Mouse (Mus musculus): ENCODE measurements at regions not wholly inside any gene's neighbourhood (a gene's known extent, or its start where the extent isn't known, plus 50 kb on each side); places are given as distances from the start of the nearest gene placed in this dataset.

GRCm38 (mm10) chr7:34587239-34587638 is 69.3 kb downstream of the Kctd15 start:
- DNase-seq (ENCODE audit: extremely low spot score in 1 of 2, low spot score in 2 of 2), result no peak
- intact Hi-C loops (cut with DNase I), result no loop called here

- DNase-seq (ENCODE audit: extremely low spot score in 1 of 2, low spot score in 2 of 2), result no peak
- intact Hi-C loops (cut with DNase I), result no loop called here
Observed at GRCm38 (mm10) chr7:34585312-34585865, 71.1 kb downstream of the Kctd15 start.

GRCm38 (mm10) chr7:34584870-34585269 is 71.7 kb downstream of the Kctd15 start:
- no peak for DNase-seq (ENCODE audit: extremely low spot score in 1 of 2, low spot score in 2 of 2)
- intact Hi-C loops (cut with DNase I), result no loop called here

GRCm38 (mm10) chr7:34580866-34581265 is 75.7 kb downstream of the Kctd15 start:
- intact Hi-C loops (cut with DNase I), result no loop called here
- no peak for DNase-seq (ENCODE audit: extremely low spot score in 1 of 2, low spot score in 2 of 2)

- peak in 1 of 2 experiments; percentile 62 for DNase-seq (ENCODE audit: extremely low spot score in 1 of 2, low spot score in 2 of 2)
- intact Hi-C loops (cut with DNase I), result no loop called here
Observed at GRCm38 (mm10) chr7:34571295-34571694, 85.2 kb downstream of the Kctd15 start.

GRCm38 (mm10) chr7:34570114-34571065 is 86.1 kb downstream of the Kctd15 start:
- intact Hi-C loops (cut with DNase I), result no loop called here
- DNase-seq (ENCODE audit: extremely low spot score in 1 of 2, low spot score in 2 of 2), result peak; percentile 6 to 68

GRCm38 (mm10) chr7:34569747-34570113 is 86.8 kb downstream of the Kctd15 start:
- intact Hi-C loops (cut with DNase I), result no loop called here
- no peak for DNase-seq (ENCODE audit: extremely low spot score in 1 of 2, low spot score in 2 of 2)

GRCm38 (mm10) chr7:34567575-34567974 is 89.0 kb downstream of the Kctd15 start:
- intact Hi-C loops (cut with DNase I), result no loop called here
- DNase-seq (ENCODE audit: extremely low spot score in 1 of 2, low spot score in 2 of 2), result no peak

GRCm38 (mm10) chr7:34562160-34562559 is 94.4 kb downstream of the Kctd15 start:
- DNase-seq (ENCODE audit: extremely low spot score in 1 of 2, low spot score in 2 of 2), result no peak
- intact Hi-C loops (cut with DNase I), result no loop called here

GRCm38 (mm10) chr7:34558615-34559343 is 97.8 kb downstream of the Kctd15 start:
- intact Hi-C loops (cut with DNase I), result no loop called here
- DNase-seq (ENCODE audit: extremely low spot score in 1 of 2, low spot score in 2 of 2), result no peak

- DNase-seq (ENCODE audit: extremely low spot score in 1 of 2, low spot score in 2 of 2), result peak in 1 of 2 experiments; percentile 44
- intact Hi-C loops (cut with DNase I), result no loop called here
Observed at GRCm38 (mm10) chr7:34555196-34555595, 101.3 kb downstream of the Kctd15 start.

GRCm38 (mm10) chr7:34546609-34547316 is 109.8 kb downstream of the Kctd15 start:
- intact Hi-C loops (cut with DNase I), result no loop called here
- no peak for DNase-seq (ENCODE audit: extremely low spot score in 1 of 2, low spot score in 2 of 2)

GRCm38 (mm10) chr7:34545906-34546305 is 110.6 kb downstream of the Kctd15 start:
- intact Hi-C loops (cut with DNase I), result no loop called here
- DNase-seq (ENCODE audit: extremely low spot score in 1 of 2, low spot score in 2 of 2), result no peak

GRCm38 (mm10) chr7:34541906-34542305 is 114.6 kb downstream of the Kctd15 start:
- no peak for DNase-seq (ENCODE audit: extremely low spot score in 1 of 2, low spot score in 2 of 2)
- intact Hi-C loops (cut with DNase I), result no loop called here

GRCm38 (mm10) chr7:34541000-34541399 is 115.5 kb downstream of the Kctd15 start:
- intact Hi-C loops (cut with DNase I), result no loop called here
- no peak for DNase-seq (ENCODE audit: extremely low spot score in 1 of 2, low spot score in 2 of 2)

- intact Hi-C loops (cut with DNase I), result no loop called here
Observed at GRCm38 (mm10) chr7:34539856-34540255, 116.7 kb downstream of the Kctd15 start.

GRCm38 (mm10) chr7:34538310-34539055 is 118.0 kb downstream of the Kctd15 start:
- DNase-seq (ENCODE audit: extremely low spot score in 1 of 2, low spot score in 2 of 2), result no peak
- intact Hi-C loops (cut with DNase I), result no loop called here

More at GRCm38 (mm10) chr7:34539856-34540255, 116.7 kb downstream of the Kctd15 start:
- DNase-seq (ENCODE audit: extremely low spot score in 1 of 2, low spot score in 2 of 2), result no peak

GRCm38 (mm10) chr7:34537122-34537521 is 119.4 kb downstream of the Kctd15 start:
- intact Hi-C loops (cut with DNase I), result no loop called here
- no peak for DNase-seq (ENCODE audit: extremely low spot score in 1 of 2, low spot score in 2 of 2)

Data from left cerebral cortex, postnatal 10 days (tissue).